Mouse (Mus musculus) myocyte (in vitro differentiated cells): ENCODE data around the gene Drd4.

ENCODE experiments used
- CEBPB ChIP-seq: IDR thresholded peaks from 2 replicates; pipeline ENCODE4 v1.6.1; 2011; ENCODE audit warnings: mild to moderate bottlenecking, moderate library complexity; ENCODE audit not compliant: poor library complexity, insufficient read depth, severe bottlenecking
- E2F4 ChIP-seq: IDR thresholded peaks from one replicate; pipeline ENCODE4 v1.6.1; 2011; ENCODE audit warnings: mild to moderate bottlenecking, control low read depth, moderate library complexity; ENCODE audit not compliant: insufficient read depth
- MAX ChIP-seq: IDR thresholded peaks from one replicate; pipeline ENCODE4 v1.6.1; 2011; ENCODE audit warnings: low read depth, mild to moderate bottlenecking, control low read depth
- MYOD1 ChIP-seq, 3 experiments: IDR thresholded peaks; one replicate each; pipeline ENCODE4 v1.6.1; 2011; ENCODE audit warnings: control low read depth in 2 of 3, low read depth in 2 of 3, mild to moderate bottlenecking in 2 of 3, moderate library complexity in 1 of 3; ENCODE audit not compliant: insufficient read length in 2 of 3, control insufficient read depth in 1 of 3
- POLR2A ChIP-seq: IDR thresholded peaks from one replicate; pipeline ENCODE4 v1.6.1; 2011; ENCODE audit warnings: low read depth, mild to moderate bottlenecking, control low read depth, moderate library complexity; ENCODE audit not compliant: insufficient read length
- POLR2AphosphoS2 ChIP-seq: IDR thresholded peaks from one replicate; pipeline ENCODE4 v1.6.1; 2011; ENCODE audit warnings: low read depth, control low read depth; ENCODE audit not compliant: insufficient read length
- REST ChIP-seq: IDR thresholded peaks from one replicate; pipeline ENCODE4 v1.6.1; 2011; ENCODE audit warnings: mild to moderate bottlenecking, control low read depth, moderate library complexity; ENCODE audit not compliant: insufficient read depth, insufficient read length
- SRF ChIP-seq: IDR thresholded peaks from one replicate; pipeline ENCODE4 v1.6.1; 2011; ENCODE audit warnings: low read depth; ENCODE audit not compliant: control insufficient read depth, insufficient read length
- TCF12 ChIP-seq: IDR thresholded peaks from one replicate; pipeline ENCODE4 v1.6.1; 2011; ENCODE audit warnings: mild to moderate bottlenecking, control low read depth; ENCODE audit not compliant: poor library complexity, insufficient read depth, severe bottlenecking
- TCF3 ChIP-seq: IDR thresholded peaks from one replicate; pipeline ENCODE4 v1.6.1; 2011; ENCODE audit warnings: low read depth, control low read depth; ENCODE audit not compliant: insufficient read length

GRCm38 (mm10) chr7:141314416-141314815 lies 22.6 kb downstream of the Drd4 start:
- TF ChIP-seq TCF12: no peak
- no peak for TF ChIP-seq POLR2A
- TF ChIP-seq MYOD1 (IDR thresholded peaks at IDR 0.05; ENCODE audit: control insufficient read depth in 1 of 3, insufficient read length in 2 of 3, low read depth in 2 of 3): no peak
- TF ChIP-seq POLR2AphosphoS2: no peak
- no peak for TF ChIP-seq CEBPB
- no peak for TF ChIP-seq E2F4
- no peak for TF ChIP-seq MAX
- TF ChIP-seq REST: no peak
- no peak for TF ChIP-seq SRF
- TF ChIP-seq TCF3: no peak
